Mouse (Mus musculus) heart, postnatal 4 days (tissue): ENCODE data around the gene Ccdc84. TPM values are rescaled to one million over a fixed set of nuclear protein-coding genes. Genes with fewer than 3 reads are reported as not detected.
"Not testable (repeated sequence)": the region's sequence is repeated elsewhere in the genome, so short reads cannot be mapped to it uniquely, and the experiment has no call there.

Experiments used
- DNase-seq: peaks from one replicate; pipeline ENCODE4 v3.0.0; 2021
- total RNA-seq, 2 experiments: library from RNA; stranded (reverse); gene quantifications; 2 replicates each; pipeline ENCODE4 v1.2.3; 2021

Gene Ccdc84
- total RNA-seq, 2 experiments from 2014 or later, result 14.3 to 14.7 TPM

- no peak for DNase-seq
Observed at GRCm38 (mm10) chr9:44407752-44408097, 10.6 kb downstream of the Ccdc84 start.

GRCm38 (mm10) chr9:44406906-44407751, 11.2 kb downstream of the Ccdc84 start, which contains the start of the genes Rps25 and Trappc4:
Gene Rps25 (plus strand): TSS chr9:44407139.
Gene Trappc4 (minus strand): TSS chr9:44407600.
- DNase-seq, result peak; percentile 94

- no peak for DNase-seq
Observed at GRCm38 (mm10) chr9:44405011-44405410, 13.4 kb downstream of the Ccdc84 start.

- DNase-seq, result peak; percentile 70
Observed at GRCm38 (mm10) chr9:44401081-44401480, 17.3 kb downstream of the Ccdc84 start.

GRCm38 (mm10) chr9:44399795-44400114, 18.6 kb downstream of the Ccdc84 start:
- peak; percentile 46 for DNase-seq

GRCm38 (mm10) chr9:44399114-44399794, 19.1 kb downstream of the Ccdc84 start:
- no peak for DNase-seq

GRCm38 (mm10) chr9:44398551-44398950, 19.8 kb downstream of the Ccdc84 start:
- DNase-seq, result no peak

- no peak for DNase-seq
Observed at GRCm38 (mm10) chr9:44398087-44398486, 20.3 kb downstream of the Ccdc84 start.

- peak; percentile 94 for DNase-seq
Observed at GRCm38 (mm10) chr9:44396684-44397411, 21.5 kb downstream of the Ccdc84 start, which contains the start of gene Slc37a4. Gene Slc37a4 (plus strand): TSS chr9:44396852.

- peak; percentile 87 for DNase-seq
Observed at GRCm38 (mm10) chr9:44391466-44391865, 26.9 kb downstream of the Ccdc84 start.

- peak; percentile 57 for DNase-seq
Observed at GRCm38 (mm10) chr9:44389273-44389672, 29.1 kb downstream of the Ccdc84 start.

GRCm38 (mm10) chr9:44387221-44387620, 31.1 kb downstream of the Ccdc84 start:
- no peak for DNase-seq

- no peak for DNase-seq
Observed at GRCm38 (mm10) chr9:44384596-44384995, 33.8 kb downstream of the Ccdc84 start.

- no peak for DNase-seq
Observed at GRCm38 (mm10) chr9:44379862-44380261, 38.5 kb downstream of the Ccdc84 start.

GRCm38 (mm10) chr9:44379054-44379834, 39.1 kb downstream of the Ccdc84 start, which contains the start of gene Hyou1:
Gene Hyou1 (plus strand): TSS chr9:44379490.
- peak; percentile 100 for DNase-seq

GRCm38 (mm10) chr9:44378153-44378730, 40.1 kb downstream of the Ccdc84 start:
- DNase-seq, result no peak

- DNase-seq, result not testable (repeated sequence)
Observed at GRCm38 (mm10) chr9:44377335-44377734, 41.0 kb downstream of the Ccdc84 start.

GRCm38 (mm10) chr9:44376141-44376540, 42.2 kb downstream of the Ccdc84 start:
- no peak for DNase-seq

- DNase-seq, result no peak
Observed at GRCm38 (mm10) chr9:44373386-44373785, 45.0 kb downstream of the Ccdc84 start.

- peak; percentile 33 for DNase-seq
Observed at GRCm38 (mm10) chr9:44364480-44364879, 53.9 kb downstream of the Ccdc84 start.

GRCm38 (mm10) chr9:44361931-44362330, 56.4 kb downstream of the Ccdc84 start:
- DNase-seq, result not testable (repeated sequence)
